Mouse (Mus musculus) limb, embryonic 12.5 days (tissue): Measurements from ENCODE around the gene Il12a. TPM values are rescaled to one million over a fixed set of nuclear protein-coding genes. Genes with fewer than 3 reads are reported as not detected.
"Not testable (repeated sequence)": the region's sequence is repeated elsewhere in the genome, so short reads cannot be mapped to it uniquely, and the experiment has no call there.

Experiments
- ATAC-seq: fragments of 200-750 bp; cut with Nextera tagmentation; 2 replicates; pipeline ENCODE4 v1.8.0; 2017; ENCODE audit warnings: low read depth, moderate TSS enrichment; ENCODE audit not compliant: insufficient number of reproducible peaks, insufficient read depth, low FRiP score, low TSS enrichment
- H3K27ac ChIP-seq: fragments of 300-500 bp; sonication (generic); 2 replicates; pipeline ENCODE4 v1.5.1; 2016; ENCODE audit warnings: mild to moderate bottlenecking, moderate library complexity
- H3K27me3 ChIP-seq: fragments of 300-500 bp; sonication (generic); 2 replicates; pipeline ENCODE4 v1.6.1; 2016; ENCODE audit warnings: mild to moderate bottlenecking, moderate library complexity
- H3K36me3 ChIP-seq: fragments of 300-500 bp; sonication (generic); 2 replicates; pipeline ENCODE4 v1.6.1; 2016; ENCODE audit warnings: mild to moderate bottlenecking, moderate library complexity
- H3K4me1 ChIP-seq: fragments of 300-500 bp; sonication (generic); replicated peaks from 2 replicates; pipeline ENCODE4 v1.6.1; 2016
- H3K4me2 ChIP-seq: fragments of 300-500 bp; sonication (generic); 2 replicates; pipeline ENCODE4 v1.6.1; 2016; ENCODE audit warnings: mild to moderate bottlenecking, moderate library complexity
- H3K4me3 ChIP-seq: fragments of 300-500 bp; sonication (generic); replicated peaks from 2 replicates; pipeline ENCODE4 v1.5.1; 2016; ENCODE audit warnings: mild to moderate bottlenecking
- H3K9ac ChIP-seq: fragments of 300-500 bp; sonication (generic); replicated peaks from 2 replicates; pipeline ENCODE4 v1.6.1; 2016; ENCODE audit warnings: mild to moderate bottlenecking, moderate library complexity
- H3K9me3 ChIP-seq: fragments of 300-500 bp; sonication (generic); 2 replicates; pipeline ENCODE4 v1.6.1; 2016; ENCODE audit warnings: mild to moderate bottlenecking, moderate library complexity
- WGBS: fragments of 180-500 bp; shearing (Covaris S2); methylation state at CpG from one replicate; pipeline ENCODE4 v1.1.7; 2016; 5-methylcytosine and 5-hydroxymethylcytosine counted together
- polyA plus RNA-seq: library from polyadenylated mRNA; unstranded; fragments of >200 nt; fragmentation: Nextera tagmentation; extraction: Ambion mirVana; gene quantifications from 2 replicates; pipeline ENCODE4 v1.2.1, GENCODE M21; 2016

Il12a gene
- polyA plus RNA-seq, 1 experiment from 2014 or later = not detected

- Histone ChIP-seq H3K4me2 (no peak overlapping the region), H3K4me3 (no peak overlapping the region), H3K27ac (no peak overlapping the region), H3K27me3 (no peaks in the 10 kb centered on the region), H3K9ac (no peak overlapping the region), H3K4me1 (no peaks in the 10 kb centered on the region), H3K36me3 (no peaks in the 10 kb centered on the region), H3K9me3 (no peaks in the 10 kb centered on the region)
- no peak for ATAC-seq
- whole genome bisulfite sequencing = 84% methylated on average over 3 of the region's 3 CpGs
Observed at GRCm38 (mm10) chr3:68743472-68743732, 53.0 kb downstream of the Il12a start.

GRCm38 (mm10) chr3:68744162-68744561 lies 53.7 kb downstream of the Il12a start:
- 78% methylated on average over 1 of the region's 1 CpGs for WGBS
- no peak overlapping the region for H3K4me3 ChIP-seq

GRCm38 (mm10) chr3:68745033-68745432 lies 54.6 kb downstream of the Il12a start:
- H3K27ac ChIP-seq = no peak overlapping the region
- no peak for ATAC-seq
- no peaks in the 10 kb centered on the region for H3K27me3 ChIP-seq
- no peaks in the 10 kb centered on the region for H3K36me3 ChIP-seq
- H3K9me3 ChIP-seq = no peaks in the 10 kb centered on the region
- 87% methylated on average over 5 of the region's 5 CpGs for whole genome bisulfite sequencing
- H3K9ac ChIP-seq = no peak overlapping the region
- H3K4me2 ChIP-seq = no peak overlapping the region
- no peaks in the 10 kb centered on the region for H3K4me1 ChIP-seq
- no peak overlapping the region for H3K4me3 ChIP-seq

More at GRCm38 (mm10) chr3:68744162-68744561, 53.7 kb downstream of the Il12a start:
- no peak overlapping the region for H3K27ac ChIP-seq
- no peak for ATAC-seq
- H3K27me3 ChIP-seq = no peaks in the 10 kb centered on the region
- no peak overlapping the region for H3K4me2 ChIP-seq
- H3K36me3 ChIP-seq = no peaks in the 10 kb centered on the region
- H3K9ac ChIP-seq = no peak overlapping the region
- H3K4me1 ChIP-seq = no peaks in the 10 kb centered on the region
- H3K9me3 ChIP-seq = no peaks in the 10 kb centered on the region

GRCm38 (mm10) chr3:68746282-68746681 lies 55.8 kb downstream of the Il12a start:
- 82% methylated on average over 4 of the region's 4 CpGs for WGBS
- not testable (repeated sequence) for H3K27me3 ChIP-seq, H3K9me3 ChIP-seq, H3K9ac ChIP-seq, H3K27ac ChIP-seq, H3K4me3 ChIP-seq, H3K36me3 ChIP-seq, H3K4me2 ChIP-seq, H3K4me1 ChIP-seq, ATAC-seq

Other genes with a start within 250 kb of the Il12a start
- gene 1110032F04Rik, start 178.9 kb downstream of the Il12a start, polyA plus RNA-seq = 0.61 and 1.4 TPM in 2 replicates